Mouse (Mus musculus): ENCODE measurements around the gene Insc.

DNA sequence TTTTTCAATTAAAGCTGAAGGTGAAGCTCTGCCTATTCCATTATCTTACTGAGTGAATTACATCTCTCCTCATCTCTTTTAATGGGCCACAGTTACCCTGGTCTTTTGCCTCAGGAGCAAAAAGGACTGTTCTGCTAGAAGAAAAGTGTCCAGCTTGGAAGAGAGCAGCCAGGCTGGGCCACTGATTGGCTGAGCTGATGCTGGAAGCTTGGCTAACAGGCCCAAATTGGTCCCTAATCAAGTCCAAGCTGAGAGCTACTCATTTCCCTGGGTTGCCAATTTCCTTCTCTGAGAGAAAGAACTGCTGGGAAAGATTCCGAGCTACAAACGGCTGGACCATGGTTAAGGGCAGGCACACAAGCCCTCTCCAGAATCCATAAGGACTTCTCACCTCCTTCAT lies 140.1 kb downstream of the Insc start:
- TF ChIP-seq POLR2A (IDR thresholded peaks at IDR 0.05; ENCODE audit: insufficient read depth, low read depth, low read length) (no peak), CTCF (IDR thresholded peaks at IDR 0.05; ENCODE audit: insufficient read depth, low read depth, low read length) (no peak)

All from olfactory bulb, adult 2 months (tissue).